Mouse (Mus musculus): ENCODE measurements around the gene Limch1.

DNA sequence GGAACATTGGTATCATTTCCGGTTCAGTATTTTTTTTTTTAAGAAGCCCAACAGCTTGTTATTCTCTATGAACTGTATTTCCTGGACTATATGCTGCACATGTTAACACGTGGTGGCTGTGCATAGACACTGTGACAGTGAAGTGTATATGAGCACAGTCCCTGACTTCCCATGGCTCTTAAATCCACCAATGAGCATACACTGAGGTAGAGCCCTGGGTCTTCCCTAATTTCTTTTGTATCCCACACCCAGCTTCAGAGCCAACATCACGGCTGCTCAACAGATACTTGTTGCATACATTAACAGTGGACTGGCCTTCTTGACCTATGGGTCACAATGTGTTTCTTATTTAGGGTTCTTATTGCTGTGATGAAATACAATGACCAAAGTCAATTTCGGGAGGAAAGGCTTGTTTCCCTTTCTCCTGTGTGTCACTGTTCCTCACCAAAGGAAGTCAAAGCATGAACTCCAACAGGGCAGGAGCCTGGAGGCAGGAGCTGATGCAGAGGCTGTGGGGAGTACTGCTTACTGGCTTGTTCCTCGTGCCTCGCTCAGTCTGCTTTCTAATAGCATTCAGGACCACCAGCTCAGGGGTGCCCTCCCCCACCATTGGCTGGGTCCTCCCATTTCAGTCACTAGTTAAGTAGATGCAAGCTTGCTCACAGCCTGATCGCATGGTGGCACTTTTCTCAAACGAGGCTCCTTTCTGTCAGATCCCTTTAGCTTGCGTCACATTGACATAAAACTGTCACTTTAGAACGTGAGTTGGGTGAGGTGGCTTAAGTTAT is 130.6 kb downstream of the Limch1 start:
- no peak for TF ChIP-seq CTCF (IDR thresholded peaks at IDR 0.05; ENCODE audit: low read depth, low read length)
- TF ChIP-seq POLR2A (IDR thresholded peaks at IDR 0.05; ENCODE audit: borderline replicate concordance, low read depth, low read length): no peak

All from bone marrow macrophage, adult 2 months (primary cell).